Mouse (Mus musculus): ENCODE measurements around the gene Capn2. TPM values are rescaled to one million over a fixed set of nuclear protein-coding genes. Genes with fewer than 3 reads are reported as not detected.

Gene Capn2
- total RNA-seq, 2 experiments from 2014 or later, result 50.2 to 54.2 TPM

- no peak for DNase-seq (ENCODE audit: low spot score)
Observed at GRCm38 (mm10) chr1:182461813-182462212, 55.6 kb downstream of the Capn2 start.

GRCm38 (mm10) chr1:182461261-182461660, 56.1 kb downstream of the Capn2 start:
- DNase-seq (ENCODE audit: low spot score), result no peak

- DNase-seq (ENCODE audit: low spot score), result no peak
Observed at GRCm38 (mm10) chr1:182460291-182461244, 56.8 kb downstream of the Capn2 start.

- DNase-seq (ENCODE audit: low spot score), result no peak
Observed at GRCm38 (mm10) chr1:182459436-182459835, 58.0 kb downstream of the Capn2 start.

GRCm38 (mm10) chr1:182458556-182458955, 58.9 kb downstream of the Capn2 start:
- no peak for DNase-seq (ENCODE audit: low spot score)

GRCm38 (mm10) chr1:182455080-182455479, 62.3 kb downstream of the Capn2 start:
- DNase-seq (ENCODE audit: low spot score), result no peak

GRCm38 (mm10) chr1:182452473-182452872, 64.9 kb downstream of the Capn2 start:
- DNase-seq (ENCODE audit: low spot score), result no peak

- DNase-seq (ENCODE audit: low spot score), result no peak
Observed at GRCm38 (mm10) chr1:182448276-182449035, 69.0 kb downstream of the Capn2 start.

GRCm38 (mm10) chr1:182444116-182444515, 73.3 kb downstream of the Capn2 start:
- no peak for DNase-seq (ENCODE audit: low spot score)

- no peak for DNase-seq (ENCODE audit: low spot score)
Observed at GRCm38 (mm10) chr1:182441791-182442473, 75.5 kb downstream of the Capn2 start.

- peak; percentile 89 for DNase-seq (ENCODE audit: low spot score)
Observed at GRCm38 (mm10) chr1:182439546-182440222, 77.7 kb downstream of the Capn2 start.

- no peak for DNase-seq (ENCODE audit: low spot score)
Observed at GRCm38 (mm10) chr1:182436746-182437145, 80.7 kb downstream of the Capn2 start.

GRCm38 (mm10) chr1:182432059-182432458, 85.3 kb downstream of the Capn2 start:
- no peak for DNase-seq (ENCODE audit: low spot score)

GRCm38 (mm10) chr1:182430676-182431075, 86.7 kb downstream of the Capn2 start:
- no peak for DNase-seq (ENCODE audit: low spot score)

- DNase-seq (ENCODE audit: low spot score), result no peak
Observed at GRCm38 (mm10) chr1:182429826-182430225, 87.6 kb downstream of the Capn2 start.

GRCm38 (mm10) chr1:182427426-182427825, 90.0 kb downstream of the Capn2 start:
- peak; percentile 75 for DNase-seq (ENCODE audit: low spot score)

GRCm38 (mm10) chr1:182426444-182426843, 91.0 kb downstream of the Capn2 start:
- DNase-seq (ENCODE audit: low spot score), result peak; percentile 22

GRCm38 (mm10) chr1:182425176-182425575, 92.2 kb downstream of the Capn2 start:
- no peak for DNase-seq (ENCODE audit: low spot score)

- no peak for DNase-seq (ENCODE audit: low spot score)
Observed at GRCm38 (mm10) chr1:182424274-182424673, 93.1 kb downstream of the Capn2 start.

GRCm38 (mm10) chr1:182419481-182419880, 97.9 kb downstream of the Capn2 start:
- DNase-seq (ENCODE audit: low spot score), result peak; percentile 67
